Mouse (Mus musculus) brain, embryonic 14.5 days (tissue): ENCODE results near the gene Fam166b. TPM values are rescaled to one million over a fixed set of nuclear protein-coding genes. Genes with fewer than 3 reads are reported as not detected.

Experiments used
- DNase-seq: peaks from one replicate; pipeline ENCODE4 v3.0.0-alpha.2; 2011; ENCODE audit warnings: low read depth
- CTCF ChIP-seq: fragments of 200-500 bp; IDR thresholded peaks from 2 replicates; pipeline ENCODE4 v1.5.1; 2012; ENCODE audit warnings: inconsistent platforms, mild to moderate bottlenecking, moderate library complexity, borderline replicate concordance; ENCODE audit not compliant: insufficient read depth, insufficient read length; ENCODE audit errors: extremely low read depth
- POLR2A ChIP-seq: fragments of 200-500 bp; IDR thresholded peaks from 2 replicates; pipeline ENCODE4 v1.6.1; 2012; ENCODE audit warnings: mild to moderate bottlenecking, inconsistent platforms, borderline replicate concordance; ENCODE audit not compliant: poor library complexity, insufficient read depth, insufficient read length, severe bottlenecking; ENCODE audit errors: extremely low read depth
- polyA plus RNA-seq: library from polyadenylated mRNA; depleted of rRNA; stranded (reverse); fragments of >200 nt; gene quantifications from 2 replicates; pipeline ENCODE4 v1.2.3, GENCODE M21; 2012

The Fam166b gene
- polyA plus RNA-seq, 1 experiment, result 1.7 TPM

DNA sequence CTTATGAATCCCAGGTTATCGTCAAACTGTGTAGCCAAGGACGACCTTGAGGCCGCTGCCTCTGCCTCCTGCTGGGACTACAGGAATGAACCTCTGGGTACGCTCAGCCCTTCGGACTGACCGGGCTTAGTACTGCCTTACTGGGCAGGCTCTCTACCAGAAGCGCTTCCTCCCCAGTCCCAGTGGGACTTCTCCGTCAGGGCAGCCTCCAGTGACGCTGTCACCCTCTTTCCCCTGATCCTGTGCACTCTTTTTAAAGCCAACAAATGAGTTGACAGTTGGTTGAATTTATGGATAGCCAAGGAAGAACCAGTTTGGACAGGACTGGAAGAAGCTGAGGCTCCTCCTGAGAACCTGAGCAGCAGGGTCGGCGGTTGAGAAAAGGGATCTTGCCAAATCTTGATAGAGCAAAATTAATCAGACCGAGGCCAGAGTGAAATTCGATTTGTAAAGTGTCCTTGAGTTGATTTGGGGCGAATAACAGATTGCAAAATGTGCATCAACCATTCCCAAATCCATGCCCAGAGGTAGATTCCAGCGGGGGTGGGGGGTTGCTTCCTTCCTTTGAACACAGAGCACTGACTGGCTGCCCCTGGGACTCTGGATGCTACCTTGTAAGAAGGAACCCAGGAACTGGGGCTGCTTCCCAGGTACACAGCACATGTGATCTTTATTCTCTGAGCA is 9.8 kb downstream of the Fam166b start:
- TF ChIP-seq CTCF (no peak), POLR2A (no peak)
- DNase-seq, result no peak

- no peak for TF ChIP-seq CTCF
- TF ChIP-seq POLR2A, result no peak
- DNase-seq, result no peak
Observed at GRCm38 (mm10) chr4:43418450-43418849, 10.5 kb downstream of the Fam166b start.

DNA sequence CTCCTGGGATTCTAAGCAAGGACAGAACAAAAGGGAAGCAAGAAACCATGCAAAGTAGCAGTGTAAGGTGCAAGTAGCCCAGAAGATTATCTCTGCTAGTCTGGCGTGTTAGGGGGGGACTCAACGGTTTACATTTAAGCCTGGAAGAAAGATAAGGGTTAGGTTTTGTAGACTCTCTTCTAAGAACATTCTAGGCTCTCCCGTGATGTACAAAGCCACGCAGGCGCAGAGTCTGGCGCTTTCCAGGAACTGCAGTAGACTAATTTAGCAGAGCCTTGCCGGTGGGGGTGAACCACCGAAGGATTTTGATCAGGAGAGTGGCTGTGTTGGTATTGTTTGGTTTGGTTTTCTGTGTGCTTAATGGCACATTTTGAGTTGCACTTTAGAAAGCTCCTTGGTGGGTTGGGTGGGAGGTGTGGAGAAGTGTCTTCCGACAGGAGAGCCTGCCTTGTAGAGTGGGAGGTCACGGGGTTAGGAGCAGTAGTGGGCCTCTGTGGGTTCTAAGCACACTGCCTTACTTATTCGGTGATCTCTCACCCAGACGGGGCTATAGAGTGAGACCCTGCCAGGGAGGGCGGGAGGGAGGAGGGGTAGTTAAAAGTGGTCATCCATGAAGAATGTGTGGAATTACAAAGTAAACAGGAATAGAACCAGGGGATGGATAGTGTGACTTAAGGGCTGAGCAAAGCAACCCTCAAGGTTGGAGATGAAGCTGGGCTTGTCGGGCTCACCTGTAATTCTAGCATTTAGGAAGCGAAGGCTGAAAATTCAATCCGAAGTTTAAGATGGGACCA is 11.5 kb downstream of the Fam166b start:
- TF ChIP-seq CTCF (no peak), POLR2A (no peak)
- DNase-seq, result no peak

GRCm38 (mm10) chr4:43416071-43416490 is 12.9 kb downstream of the Fam166b start:
- DNase-seq, result no peak
- TF ChIP-seq POLR2A, result no peak
- TF ChIP-seq CTCF, result no peak

GRCm38 (mm10) chr4:43415221-43416070 is 13.5 kb downstream of the Fam166b start:
- no peak for DNase-seq
- no peak for TF ChIP-seq CTCF
- TF ChIP-seq POLR2A, result no peak

- no peak for DNase-seq
- TF ChIP-seq CTCF, result no peak
- no peak for TF ChIP-seq POLR2A
Observed at GRCm38 (mm10) chr4:43414761-43415160, 14.2 kb downstream of the Fam166b start.

DNA sequence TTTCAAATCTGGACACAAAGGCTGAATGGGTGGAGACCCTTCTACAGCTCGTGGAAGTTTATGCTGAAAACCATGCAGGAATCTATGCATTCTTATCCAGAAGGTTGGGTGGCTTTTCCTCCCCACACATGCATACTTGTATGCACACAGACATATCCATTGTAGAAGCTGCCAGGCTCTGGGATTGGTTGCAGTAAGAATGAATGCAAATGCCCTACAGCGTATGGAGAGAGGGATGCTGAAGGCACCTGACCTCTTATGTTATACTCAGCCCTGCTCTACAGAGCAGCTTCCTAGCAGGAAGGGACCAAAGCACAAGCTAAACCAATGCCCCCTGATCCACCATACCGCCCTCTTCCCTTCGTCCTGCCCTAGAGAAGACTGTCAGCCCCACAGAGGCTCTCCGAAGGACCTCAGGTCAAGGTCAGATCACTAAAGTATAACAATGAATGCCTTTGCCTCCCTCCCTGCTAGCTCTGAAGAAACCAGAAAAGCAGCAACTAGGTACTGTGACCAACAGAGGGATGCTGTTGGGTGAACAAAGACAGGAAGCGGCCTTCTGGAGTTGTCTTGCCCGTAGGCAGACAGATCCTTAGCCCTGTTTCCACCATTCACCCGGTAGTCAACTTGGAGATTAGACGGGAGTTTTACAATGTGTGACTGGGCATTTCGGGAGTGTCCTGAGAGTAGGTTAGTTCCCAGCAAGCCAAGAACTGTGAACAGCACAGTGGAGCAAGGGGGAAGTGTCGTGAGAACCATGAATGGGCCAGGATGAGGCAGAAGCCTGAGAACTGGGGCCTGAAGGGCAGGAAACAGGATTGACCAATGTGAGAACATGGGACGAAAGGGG is 21.6 kb downstream of the Fam166b start:
- DNase-seq, result peak; percentile 84
- TF ChIP-seq CTCF, result no peak
- TF ChIP-seq POLR2A, result no peak

GRCm38 (mm10) chr4:43406162-43406971 is 22.6 kb downstream of the Fam166b start:
- TF ChIP-seq POLR2A (peak; percentile 61; the same call in 1 of the 2 replicates), CTCF (peak; percentile 47; the same call in 1 of the 2 replicates)
- DNase-seq, result peak; percentile 97

GRCm38 (mm10) chr4:43404697-43405096 is 24.2 kb downstream of the Fam166b start:
- TF ChIP-seq POLR2A (no peak), CTCF (no peak)
- DNase-seq, result no peak
